In genomic region chr17:87379160-87379624, GRCm38 (mm10) we compare ENCODE assay signal across 10 mouse cellular contexts. TPM values are rescaled to one million over a fixed set of nuclear protein-coding genes. Genes with fewer than 3 reads are reported as not detected.
A peak's percentile ranks its signal among the peaks of the same experiment; 100 is the strongest.
DNase-seq lines count a peak whose midpoint lies in the region; ATAC-seq lines count a peak whose summit lies in the region.
"Had no signal": no experiment of that assay in that cellular context is flagged by ENCODE, and none has a peak within 500 bp of the region (broad histone marks: within the 10 kb centered on the region; RNA-seq: fewer than 3 reads in every experiment).

No protein-coding gene starts in this region.

- H3K4me2 ChIP-seq in neural tube, embryonic 11.5 days (ENCODE audit: low read depth): no peak overlapping the region
- H3K4me2 ChIP-seq in forebrain, embryonic 14.5 days (ENCODE audit: low read length): no peak overlapping the region

- H3K4me1 ChIP-seq in neural tube, embryonic 11.5 days (ENCODE audit: control insufficient read depth, insufficient read depth, low read length): peaks cover 32% of the 10 kb centered on the region
- H3K4me1 ChIP-seq in forebrain, embryonic 14.5 days (ENCODE audit: control insufficient read depth, insufficient read depth, low read length): peaks cover 19% of the 10 kb centered on the region

- H3K79me2 ChIP-seq in macrophage (ENCODE audit: inconsistent target): no peaks in the 10 kb centered on the region

- no peaks in the 10 kb centered on the region for H3K27me3 ChIP-seq in neural tube, embryonic 11.5 days (ENCODE audit: control insufficient read depth, insufficient read depth, low read length)
- H3K27me3 ChIP-seq in forebrain, embryonic 14.5 days (replicated peaks; ENCODE audit: control insufficient read depth, insufficient read depth, low read length): no peaks in the 10 kb centered on the region

- H3K27ac ChIP-seq in neural tube, embryonic 11.5 days (ENCODE audit: low read depth, low read length): peak overlapping the region; percentile 24; the same call in 1 of the 2 replicates
- H3K27ac ChIP-seq in forebrain, embryonic 14.5 days (ENCODE audit: low read depth, low read length): peak overlapping the region; percentile 71
- peak overlapping the region; percentile 74 for H3K27ac ChIP-seq in macrophage

- H3K4me3 ChIP-seq in neural tube, embryonic 11.5 days (ENCODE audit: low read depth, low read length): no peak overlapping the region
- H3K4me3 ChIP-seq in forebrain, embryonic 14.5 days (ENCODE audit: low read depth, low read length): no peak overlapping the region
- H3K4me3 ChIP-seq in macrophage (ENCODE audit: inconsistent target): no peak overlapping the region

- no peaks in the 10 kb centered on the region for H3K36me3 ChIP-seq in neural tube, embryonic 11.5 days (ENCODE audit: control insufficient read depth, insufficient read depth, low read length)
- H3K36me3 ChIP-seq in forebrain, embryonic 14.5 days (ENCODE audit: control insufficient read depth, insufficient read depth, low read length): no peaks in the 10 kb centered on the region
- H3K36me3 ChIP-seq in macrophage (ENCODE audit: inconsistent target): peaks cover 4% of the 10 kb centered on the region; the same call in 1 of the 2 replicates

- H3K9me3 ChIP-seq in neural tube, embryonic 11.5 days (ENCODE audit: control insufficient read depth, low read length): no peaks in the 10 kb centered on the region
- H3K9me3 ChIP-seq in forebrain, embryonic 14.5 days (replicated peaks; ENCODE audit: control insufficient read depth, low read length): no peaks in the 10 kb centered on the region

- WGBS in neural tube, embryonic 11.5 days: 83% methylated on average over 11 of the region's 11 CpGs
- WGBS in forebrain, embryonic 14.5 days: 73% methylated on average over 11 of the region's 11 CpGs
- WGBS in macrophage (ENCODE audit: missing documents): 72% methylated on average over 11 of the region's 11 CpGs

- no peak for DNase-seq in neural tube, embryonic 11.5 days (ENCODE audit: low spot score)
- no peak for DNase-seq in neural tube, embryonic 10.5 days (ENCODE audit: extremely low spot score, low spot score)
- DNase-seq in forebrain, embryonic 14.5 days (ENCODE audit: low spot score): no peak
- no peak for DNase-seq in embryo, embryonic 11 days
- no peak for DNase-seq in right cerebral cortex, postnatal 25 days
- DNase-seq in gastrocnemius, adult 18-20 months (ENCODE audit: low spot score): no peak
- DNase-seq: kidney, adult 8-10 months had no signal

- ATAC-seq in neural tube, embryonic 11.5 days (ENCODE audit: insufficient read depth, low FRiP score, low TSS enrichment): peak; percentile 14; the same call in 1 of the 2 replicates
- ATAC-seq in forebrain, embryonic 14.5 days: no peak

- H3K9ac ChIP-seq in neural tube, embryonic 11.5 days (ENCODE audit: low read length): no peak overlapping the region
- peak overlapping the region; percentile 17; the same call in 1 of the 2 replicates for H3K9ac ChIP-seq in forebrain, embryonic 14.5 days (ENCODE audit: low read length)

RNA-seq across cellular contexts. Expression of gene Stpg4, which starts 48.3 kb away (rescaled TPM):
- 0.39 TPM in 1 of 2 replicates, not detected in the other for polyA plus RNA-seq in neural tube, embryonic 11.5 days (2014; fragmentation: Nextera tagmentation; extraction: Ambion mirVana)
- polyA plus RNA-seq in forebrain, embryonic 14.5 days (2014; fragmentation: Nextera tagmentation; extraction: Ambion mirVana): not detected in 2 replicates
- total RNA-seq in macrophage (2018; cell fraction: chromatin; rRNA removed): not detected
- not detected for total RNA-seq in macrophage (2018; cell fraction: cytosol; rRNA removed)
- not detected for total RNA-seq in macrophage (2018; cell fraction: nucleus; rRNA removed)
- polyA plus RNA-seq in macrophage (2018): not detected in 3 replicates
- not detected for total RNA-seq in gastrocnemius, adult 18-20 months (2021)
- polyA plus RNA-seq: liver, embryonic 16.5 days; stomach, embryonic 14.5 days had no signal

Comparison
In these comparisons a context has a peak if more than half of its experiments do, and no peak if none do; other contexts are left out.
1. H3K27ac ChIP-seq: peak in every context shown above with its lines; median percentile 74 in macrophage; 71 in forebrain, embryonic 14.5 days; 24 in neural tube, embryonic 11.5 days.